Mouse (Mus musculus) limb, embryonic 13.5 days (tissue): ENCODE results near the gene Gzf1. TPM values are rescaled to one million over a fixed set of nuclear protein-coding genes. Genes with fewer than 3 reads are reported as not detected.

Experiments used
- ATAC-seq: fragments of 200-750 bp; cut with Nextera tagmentation; 2 replicates; pipeline ENCODE4 v1.8.0; 2017; ENCODE audit warnings: low read depth, moderate number of reproducible peaks, moderate TSS enrichment; ENCODE audit not compliant: low FRiP score
- H3K27ac ChIP-seq: fragments of 300-500 bp; sonication (generic); 2 replicates; pipeline ENCODE4 v1.5.1; 2015; ENCODE audit warnings: inconsistent platforms, mild to moderate bottlenecking, moderate library complexity
- H3K27me3 ChIP-seq: fragments of 300-500 bp; sonication (generic); 2 replicates; pipeline ENCODE4 v1.6.1; 2015; ENCODE audit warnings: mild to moderate bottlenecking, inconsistent platforms
- H3K36me3 ChIP-seq: fragments of 300-500 bp; sonication (generic); 2 replicates; pipeline ENCODE4 v1.6.1; 2015; ENCODE audit warnings: inconsistent platforms, mild to moderate bottlenecking, moderate library complexity
- H3K4me1 ChIP-seq: fragments of 300-500 bp; sonication (generic); 2 replicates; pipeline ENCODE4 v1.6.1; 2015; ENCODE audit warnings: inconsistent platforms
- H3K4me2 ChIP-seq: fragments of 300-500 bp; sonication (generic); replicated peaks from 2 replicates; pipeline ENCODE4 v1.6.1; 2015; ENCODE audit warnings: inconsistent platforms, mild to moderate bottlenecking, moderate library complexity
- H3K4me3 ChIP-seq: fragments of 300-500 bp; sonication (generic); 2 replicates; pipeline ENCODE4 v1.5.1; 2015; ENCODE audit warnings: moderate library complexity, mild to moderate bottlenecking, inconsistent platforms
- H3K9ac ChIP-seq: fragments of 300-500 bp; sonication (generic); 2 replicates; pipeline ENCODE4 v1.6.1; 2015; ENCODE audit warnings: mild to moderate bottlenecking, inconsistent platforms
- H3K9me3 ChIP-seq: fragments of 300-500 bp; sonication (generic); 2 replicates; pipeline ENCODE4 v1.6.1; 2016; ENCODE audit warnings: inconsistent platforms
- WGBS: fragments of 180-500 bp; shearing (Covaris S2); methylation state at CpG from one replicate; pipeline ENCODE4 v1.1.7; 2015; 5-methylcytosine and 5-hydroxymethylcytosine counted together
- polyA plus RNA-seq: library from polyadenylated mRNA; unstranded; fragments of >200 nt; fragmentation: Nextera tagmentation; extraction: Ambion mirVana; gene quantifications from 2 replicates; pipeline ENCODE4 v1.2.1, GENCODE M21; 2015

Gzf1 gene
- 22.5 and 23.9 TPM in 2 replicates for polyA plus RNA-seq

DNA sequence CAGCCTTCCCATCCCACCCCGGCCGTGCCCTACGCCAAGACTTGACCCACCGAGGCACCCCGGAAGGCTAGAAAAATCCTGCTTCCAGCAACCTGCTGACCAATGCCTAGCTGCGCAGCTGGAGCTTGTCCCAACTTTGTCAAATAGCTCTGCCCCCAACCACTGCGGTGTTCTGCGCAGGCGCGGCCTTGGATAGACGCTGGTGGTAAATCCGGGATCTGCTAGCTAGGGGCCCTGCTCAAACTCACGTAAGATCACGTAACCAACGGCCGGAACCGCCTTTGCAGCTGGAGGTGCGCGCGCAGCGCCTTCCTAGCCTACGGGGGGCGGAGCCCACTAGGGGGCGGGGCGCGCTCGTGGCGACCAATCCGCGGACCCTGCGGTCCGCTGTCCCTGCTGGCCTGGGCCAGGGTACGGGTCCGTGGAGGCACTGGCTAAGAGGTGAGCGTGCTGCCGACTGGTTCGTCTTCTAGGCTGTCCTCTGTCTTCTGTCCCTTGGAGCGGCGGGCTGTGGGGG is at the start of gene Gzf1:
Gene Gzf1, plus strand, starts transcription at position 249 of the 517 bp plus-strand sequence.
- under 1% methylated on average over 38 of the region's 39 CpGs for WGBS

DNA sequence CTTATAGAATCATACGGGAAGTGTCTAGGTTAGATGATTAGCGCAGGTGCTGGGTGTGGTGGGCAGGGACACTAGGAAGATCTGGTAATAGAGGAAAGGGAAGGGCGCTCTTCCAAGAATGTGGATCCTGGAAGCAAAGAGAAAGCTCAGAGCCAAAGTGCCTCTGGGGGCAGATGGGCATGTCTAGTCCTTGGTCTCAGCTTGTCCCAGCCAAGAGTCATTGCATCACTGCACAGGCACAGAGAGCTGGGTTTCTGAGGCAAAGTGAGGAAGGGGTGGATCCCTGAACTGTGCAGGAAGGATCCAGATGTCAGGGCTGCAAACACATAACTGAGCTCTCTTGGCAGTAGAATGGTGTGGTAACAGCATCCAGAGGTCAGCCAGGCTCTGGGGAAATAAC is 49.2 kb upstream of the Gzf1 start:
- WGBS, result 89% methylated on average over 3 of the region's 3 CpGs
- H3K4me2 ChIP-seq, result no peak overlapping the region
- H3K9ac ChIP-seq, result no peak overlapping the region
- no peaks in the 10 kb centered on the region for H3K4me1 ChIP-seq
- H3K4me3 ChIP-seq, result no peak overlapping the region
- no peaks in the 10 kb centered on the region for H3K27me3 ChIP-seq
- no peaks in the 10 kb centered on the region for H3K9me3 ChIP-seq
- no peak overlapping the region for H3K27ac ChIP-seq
- ATAC-seq, result 0 out of 2 replicates have a peak, but pooled peaks have one; percentile 40
- H3K36me3 ChIP-seq, result no peaks in the 10 kb centered on the region

More for the DNA sequence above, at the start of gene Gzf1:
- H3K4me2 ChIP-seq, result peak within 1 kb of the TSS; percentile 95
- H3K36me3 ChIP-seq, result peaks cover 38% of the 10 kb centered on the region
- H3K9me3 ChIP-seq, result no peaks in the 10 kb centered on the region
- peak within 1 kb of the TSS; percentile 80 for H3K4me3 ChIP-seq
- peaks cover 45% of the 10 kb centered on the region for H3K4me1 ChIP-seq
- H3K9ac ChIP-seq, result peak within 1 kb of the TSS; percentile 84
- peak; percentile 96 for ATAC-seq
- H3K27me3 ChIP-seq, result no peaks in the 10 kb centered on the region
- peak within 1 kb of the TSS; percentile 87 for H3K27ac ChIP-seq

DNA sequence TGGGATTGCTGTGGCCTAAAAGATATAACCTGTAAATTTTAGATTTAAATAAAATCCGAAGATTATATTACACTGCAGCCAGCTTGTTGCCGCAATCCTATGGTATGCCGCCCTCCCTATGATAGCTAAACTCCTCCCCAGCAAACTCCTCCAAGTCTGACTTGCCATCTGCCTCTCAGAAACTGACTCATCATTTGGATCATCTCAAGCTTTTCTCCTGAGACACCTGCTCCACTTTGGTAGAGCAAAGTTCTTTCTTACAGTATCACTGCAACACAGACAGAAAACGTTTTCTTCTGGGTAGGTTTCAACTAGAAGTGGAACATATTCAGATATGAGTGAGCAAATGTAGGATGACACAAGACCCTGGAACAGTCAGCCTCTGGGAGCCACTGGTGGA is 46.4 kb upstream of the Gzf1 start:
- Histone ChIP-seq H3K36me3 (no peaks in the 10 kb centered on the region), H3K27me3 (no peaks in the 10 kb centered on the region), H3K4me2 (no peak overlapping the region), H3K9ac (no peak overlapping the region), H3K9me3 (no peaks in the 10 kb centered on the region), H3K27ac (no peak overlapping the region), H3K4me3 (no peak overlapping the region), H3K4me1 (no peaks in the 10 kb centered on the region)
- 84% methylated on average over 4 of the region's 4 CpGs for WGBS
- ATAC-seq, result no peak

DNA sequence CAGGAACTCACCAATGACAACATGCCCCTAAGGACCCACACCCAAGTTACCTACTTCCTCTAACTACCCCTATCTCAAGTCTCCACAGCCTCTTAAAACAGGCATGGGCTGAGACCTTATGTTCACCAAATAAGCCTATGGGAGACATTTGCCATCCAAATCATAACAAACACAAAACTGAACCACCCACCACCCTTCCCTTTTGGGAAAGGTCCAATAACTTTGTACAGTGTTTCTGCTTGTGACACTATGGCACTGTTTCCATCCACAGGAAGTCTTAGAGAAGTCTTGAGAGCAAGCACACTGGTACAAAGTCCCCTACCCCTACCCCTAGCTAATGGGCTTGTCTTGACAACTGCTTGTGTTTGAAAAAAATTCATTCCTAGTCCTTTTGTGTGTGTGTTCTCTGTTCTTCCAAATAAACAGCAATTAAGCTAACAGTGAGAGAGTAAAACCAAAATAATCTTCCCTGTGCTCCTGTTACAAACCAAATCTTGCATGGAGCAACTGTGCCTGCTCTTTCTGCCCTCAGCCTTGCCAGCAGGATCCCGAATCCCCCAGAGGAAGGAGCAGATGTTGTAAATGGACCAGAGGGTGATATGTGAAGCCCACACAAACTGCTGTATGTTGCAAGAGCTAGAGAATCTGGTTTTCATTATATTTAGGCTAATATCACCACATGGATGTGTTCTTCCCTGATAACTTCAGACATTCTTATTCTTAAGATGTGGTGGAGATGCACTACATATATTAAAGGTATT is 38.0 kb upstream of the Gzf1 start:
- no peak overlapping the region for H3K4me2 ChIP-seq
- H3K4me1 ChIP-seq, result no peaks in the 10 kb centered on the region
- no peaks in the 10 kb centered on the region for H3K27me3 ChIP-seq
- no peak overlapping the region for H3K27ac ChIP-seq
- no peak overlapping the region for H3K9ac ChIP-seq
- no peaks in the 10 kb centered on the region for H3K9me3 ChIP-seq
- WGBS, result 30% methylated on average over 1 of the region's 1 CpGs
- H3K36me3 ChIP-seq, result no peaks in the 10 kb centered on the region
- H3K4me3 ChIP-seq, result no peak overlapping the region
- ATAC-seq, result no peak

DNA sequence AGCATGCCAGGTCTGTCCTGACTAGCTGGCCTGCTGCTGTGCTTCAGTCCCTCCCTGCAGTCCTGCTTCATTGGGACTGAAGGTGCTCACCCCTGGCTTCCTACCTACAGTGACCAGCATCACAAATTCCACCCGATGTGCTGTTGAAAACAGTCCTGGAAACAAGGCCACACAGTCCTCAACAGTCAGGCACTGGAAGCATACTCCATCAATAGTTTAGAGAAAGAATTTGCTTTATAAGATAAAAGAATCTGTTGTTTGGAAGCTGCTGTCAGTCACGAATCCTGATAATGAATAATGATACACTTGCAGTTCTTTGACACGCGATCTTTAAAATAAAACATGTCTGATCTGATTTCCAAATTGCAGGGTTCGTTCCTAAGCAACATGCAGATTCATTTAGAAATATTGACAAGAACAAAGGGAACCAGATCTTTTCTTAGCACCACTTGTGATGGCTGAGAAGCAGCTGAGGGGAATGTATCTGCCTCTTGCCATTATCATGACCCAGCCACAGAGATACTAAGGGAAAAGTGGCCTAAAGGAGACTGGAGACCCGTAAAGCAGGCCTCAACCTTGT is 36.3 kb upstream of the Gzf1 start:
- Histone ChIP-seq H3K9me3 (no peaks in the 10 kb centered on the region), H3K36me3 (no peaks in the 10 kb centered on the region), H3K9ac (no peak overlapping the region), H3K4me2 (no peak overlapping the region), H3K4me3 (no peak overlapping the region), H3K27ac (no peak overlapping the region), H3K4me1 (no peaks in the 10 kb centered on the region), H3K27me3 (no peaks in the 10 kb centered on the region)
- WGBS, result 85% methylated on average over 6 of the region's 6 CpGs
- no peak for ATAC-seq

DNA sequence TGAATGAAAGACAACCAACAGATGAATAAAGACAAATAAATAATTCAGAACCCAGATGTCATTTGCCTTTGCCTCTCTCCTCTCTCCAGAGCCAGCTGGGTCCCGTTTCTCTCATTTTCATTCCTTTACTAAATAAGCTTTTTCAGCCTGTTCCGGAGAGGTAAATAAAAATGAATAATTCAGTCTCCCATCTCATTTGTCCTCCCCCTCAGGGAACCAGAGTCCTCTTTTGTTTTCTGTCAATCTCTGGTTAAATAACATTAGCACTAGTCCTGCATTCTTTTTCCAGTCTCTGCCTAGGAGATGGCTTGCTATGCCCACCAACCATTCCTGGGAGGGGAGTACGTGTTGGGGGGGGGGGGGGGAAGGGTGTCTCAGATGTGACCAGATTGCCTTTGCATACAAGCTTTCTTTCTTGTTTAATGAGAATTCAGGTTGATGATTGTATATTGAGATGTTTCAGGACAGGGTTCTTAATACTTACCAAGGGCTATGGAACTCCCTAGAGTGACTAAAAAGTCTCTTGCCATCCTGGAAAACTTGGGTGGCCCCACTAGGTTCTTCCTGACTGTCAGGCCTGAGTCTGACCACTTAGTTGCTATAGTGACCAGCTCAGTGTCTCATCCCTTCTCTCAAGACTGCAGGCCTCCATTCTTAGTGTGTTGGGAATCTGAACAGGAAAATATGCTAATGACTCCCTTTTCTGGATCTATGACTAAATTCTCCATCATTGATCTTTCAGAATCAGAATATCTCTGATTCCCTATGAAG is 30.1 kb upstream of the Gzf1 start:
- H3K27ac ChIP-seq, result no peak overlapping the region
- H3K4me2 ChIP-seq, result no peak overlapping the region
- H3K9me3 ChIP-seq, result no peaks in the 10 kb centered on the region
- 46% methylated on average over 3 of the region's 3 CpGs for WGBS
- no peaks in the 10 kb centered on the region for H3K27me3 ChIP-seq
- H3K36me3 ChIP-seq, result no peaks in the 10 kb centered on the region
- ATAC-seq, result no peak
- no peak overlapping the region for H3K9ac ChIP-seq
- H3K4me3 ChIP-seq, result no peak overlapping the region
- H3K4me1 ChIP-seq, result no peaks in the 10 kb centered on the region

DNA sequence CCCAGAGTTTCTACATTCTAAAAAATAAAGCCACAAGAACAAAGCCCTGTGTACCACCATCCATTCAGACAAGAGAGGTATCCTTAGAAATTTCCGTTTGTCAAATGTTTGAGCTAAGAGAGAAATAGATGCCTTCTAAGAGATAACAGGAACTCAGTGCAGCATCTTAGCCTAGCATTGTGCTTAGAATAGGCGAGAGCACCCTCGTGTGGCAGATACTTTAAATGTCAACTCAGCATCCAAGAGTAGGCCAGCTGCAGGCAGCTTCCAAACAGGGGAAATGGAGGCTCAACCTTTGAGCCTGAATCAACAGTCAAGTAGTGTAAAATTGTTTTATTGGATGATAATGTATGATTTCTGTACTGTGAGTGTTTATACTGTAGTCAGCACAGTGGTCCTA is 25.9 kb upstream of the Gzf1 start:
- 4% methylated on average over 3 of the region's 3 CpGs for WGBS
- H3K36me3 ChIP-seq, result no peaks in the 10 kb centered on the region
- no peak overlapping the region for H3K27ac ChIP-seq
- ATAC-seq, result no peak
- no peak overlapping the region for H3K9ac ChIP-seq
- no peaks in the 10 kb centered on the region for H3K4me1 ChIP-seq
- no peak overlapping the region for H3K4me3 ChIP-seq
- no peaks in the 10 kb centered on the region for H3K27me3 ChIP-seq
- no peak overlapping the region for H3K4me2 ChIP-seq
- H3K9me3 ChIP-seq, result no peaks in the 10 kb centered on the region

DNA sequence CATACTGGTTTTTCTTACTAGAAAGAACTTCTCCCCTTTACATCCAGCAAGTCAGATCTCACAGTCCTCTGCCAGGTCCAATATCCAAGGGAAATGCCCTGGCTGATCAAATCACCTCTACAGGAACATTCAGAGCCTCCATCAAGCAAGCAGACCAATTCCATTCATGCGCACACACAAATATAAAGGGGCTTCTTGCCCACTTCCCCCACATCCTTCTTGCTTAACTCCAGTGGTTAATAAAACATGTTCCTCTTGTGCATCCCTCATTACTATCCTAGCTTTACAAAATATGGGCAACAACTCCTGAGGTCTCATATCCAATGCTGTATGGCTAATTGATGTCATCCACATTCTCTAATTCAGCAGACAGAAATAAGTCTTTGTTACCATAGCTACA is 17.4 kb upstream of the Gzf1 start:
- 95% methylated on average over 1 of the region's 1 CpGs for WGBS
- no peaks in the 10 kb centered on the region for H3K4me1 ChIP-seq
- no peaks in the 10 kb centered on the region for H3K36me3 ChIP-seq
- no peak overlapping the region for H3K9ac ChIP-seq
- no peak overlapping the region for H3K27ac ChIP-seq
- no peak overlapping the region for H3K4me3 ChIP-seq
- no peak overlapping the region for H3K4me2 ChIP-seq
- H3K27me3 ChIP-seq, result no peaks in the 10 kb centered on the region
- H3K9me3 ChIP-seq, result no peaks in the 10 kb centered on the region
- ATAC-seq, result no peak

DNA sequence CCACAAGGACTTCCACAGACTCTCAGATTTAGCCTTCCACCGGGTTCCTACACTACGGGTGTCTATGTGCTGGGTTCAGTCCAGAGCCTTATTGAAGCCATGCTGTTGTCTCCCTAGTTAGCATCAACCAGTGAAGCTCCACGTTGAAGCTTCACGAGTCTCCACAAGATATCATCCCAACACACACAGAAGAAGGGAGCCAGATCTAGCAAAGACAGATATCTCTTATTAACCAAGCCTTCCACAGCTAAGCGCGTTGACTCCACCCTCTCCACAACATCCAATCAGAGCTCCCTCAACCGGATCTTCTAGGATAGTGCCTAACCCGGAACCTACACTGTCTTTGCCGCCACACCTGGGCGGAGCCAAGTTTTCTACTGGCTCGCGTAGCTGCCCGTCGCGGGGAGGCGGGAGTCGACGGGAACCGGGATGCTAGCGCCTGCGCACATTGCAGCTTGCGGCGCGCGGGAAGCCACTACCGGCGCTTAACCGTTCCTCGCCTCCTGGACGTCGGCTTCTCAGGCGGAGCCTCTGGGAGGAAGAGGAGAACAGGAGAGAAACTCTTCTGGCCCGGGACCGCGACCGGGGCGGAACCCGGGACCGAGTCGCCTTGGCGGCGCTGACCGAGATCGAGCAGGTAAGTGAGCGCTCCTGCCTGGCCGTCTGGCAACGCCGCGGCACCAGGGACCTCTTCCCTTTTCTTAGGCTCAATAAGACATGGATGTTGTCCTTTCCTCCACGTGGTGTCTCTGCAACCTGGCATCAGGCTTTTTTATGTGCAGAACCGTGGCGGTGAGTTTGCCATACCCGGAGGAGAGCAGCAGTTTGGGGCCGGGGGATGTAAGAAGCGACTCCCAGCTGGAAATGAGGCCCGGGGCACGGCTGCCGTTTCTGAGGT is 8.4 kb upstream of the Gzf1 start, which contains the start of gene Nxt1:
Gene Nxt1, plus strand, starts transcription at position 403 of the 898 bp plus-strand sequence.
- Histone ChIP-seq H3K4me1 (peaks cover 19% of the 10 kb centered on the region), H3K9me3 (no peaks in the 10 kb centered on the region), H3K4me2 (peak within 1 kb of the TSS; percentile 83), H3K27me3 (no peaks in the 10 kb centered on the region), H3K9ac (peak within 1 kb of the TSS; percentile 89), H3K36me3 (peaks cover 22% of the 10 kb centered on the region), H3K4me3 (peak within 1 kb of the TSS; percentile 84), H3K27ac (peak within 1 kb of the TSS; percentile 77)
- WGBS, result 1% methylated on average over 57 of the region's 58 CpGs
- peak; percentile 100 for ATAC-seq

DNA sequence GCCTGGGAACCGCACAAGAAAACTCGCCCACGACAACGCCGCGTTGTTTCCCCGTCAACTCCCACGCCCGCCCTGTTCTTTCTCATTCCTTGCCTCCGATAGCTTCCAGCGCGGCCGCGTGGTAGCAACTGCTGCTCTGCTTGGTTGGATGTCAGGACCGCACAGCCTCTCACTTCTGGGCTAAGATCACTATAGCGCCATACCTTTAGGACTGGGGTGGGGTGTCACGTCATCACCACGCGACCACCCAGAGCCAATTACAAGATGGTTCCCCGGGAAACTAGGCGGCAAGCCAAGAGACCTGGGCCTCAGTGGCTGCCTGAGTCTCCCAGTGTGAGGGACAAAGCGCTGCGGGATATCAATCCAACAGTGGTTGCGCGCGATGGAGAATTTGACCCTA is 3.0 kb upstream of the Gzf1 start:
- no peaks in the 10 kb centered on the region for H3K9me3 ChIP-seq
- H3K4me3 ChIP-seq, result peak overlapping the region; percentile 43
- peak overlapping the region; percentile 56; the same call in 1 of the 2 replicates for H3K27ac ChIP-seq
- 4% methylated on average over 26 of the region's 26 CpGs for WGBS
- no peaks in the 10 kb centered on the region for H3K27me3 ChIP-seq
- peak overlapping the region; percentile 64 for H3K9ac ChIP-seq
- H3K4me1 ChIP-seq, result peaks cover 59% of the 10 kb centered on the region
- H3K36me3 ChIP-seq, result peaks cover 22% of the 10 kb centered on the region
- peak overlapping the region; percentile 61 for H3K4me2 ChIP-seq
- 0 out of 2 replicates have a peak, but pooled peaks have one; percentile 1 for ATAC-seq

DNA sequence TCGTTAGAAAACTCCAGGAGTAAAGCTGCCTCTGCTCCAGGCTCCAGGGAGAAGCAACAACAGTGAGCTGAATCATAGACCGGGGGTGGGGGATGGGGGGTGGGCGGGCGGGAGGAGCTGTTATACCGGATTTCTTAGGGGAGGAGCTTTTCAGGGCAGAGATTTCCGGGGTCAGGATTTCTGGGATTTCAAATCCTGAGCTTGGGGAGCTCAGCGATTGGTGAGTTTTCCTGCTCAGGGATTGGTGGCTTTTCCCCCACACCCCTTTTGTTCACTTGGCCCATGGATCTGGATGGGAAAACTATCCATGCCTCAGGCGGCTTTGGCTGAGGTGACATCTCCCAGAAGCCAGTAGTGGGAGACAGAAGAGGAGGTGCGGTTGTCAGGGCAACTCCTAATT is 1.5 kb upstream of the Gzf1 start:
- peak; percentile 9; the same call in 1 of the 2 replicates for ATAC-seq
- Histone ChIP-seq H3K36me3 (peaks cover 36% of the 10 kb centered on the region), H3K9ac (no peak overlapping the region), H3K27ac (peak overlapping the region; percentile 74), H3K4me3 (peak overlapping the region; percentile 15; the same call in 1 of the 2 replicates), H3K27me3 (no peaks in the 10 kb centered on the region), H3K4me1 (peaks cover 46% of the 10 kb centered on the region), H3K9me3 (no peaks in the 10 kb centered on the region), H3K4me2 (peak overlapping the region; percentile 95)
- WGBS, result 1% methylated on average over 9 of the region's 9 CpGs
